Mouse (Mus musculus) midbrain, embryonic 11.5 days (tissue): Measurements from ENCODE around the gene Dnaaf5. TPM values are rescaled to one million over a fixed set of nuclear protein-coding genes. Genes with fewer than 3 reads are reported as not detected.

Experiments used
- ATAC-seq: fragments of 200-750 bp; cut with Nextera tagmentation; 2 replicates; pipeline ENCODE4 v1.8.0; 2017; ENCODE audit warnings: moderate TSS enrichment, moderate library complexity; ENCODE audit not compliant: low FRiP score
- DNase-seq: peaks from one replicate; pipeline ENCODE4 v3.0.0; 2015; ENCODE audit warnings: low spot score; ENCODE audit errors: missing footprints
- H3K27ac ChIP-seq: fragments of 300-500 bp; sonication (generic); 2 replicates; pipeline ENCODE4 v1.5.1; 2014; ENCODE audit warnings: low read depth, low read length
- H3K27me3 ChIP-seq: fragments of 300-500 bp; sonication (generic); 2 replicates; pipeline ENCODE4 v1.6.1; 2014; ENCODE audit warnings: mild to moderate bottlenecking, low read length, moderate library complexity, mixed read lengths; ENCODE audit not compliant: control insufficient read depth, insufficient read depth
- H3K36me3 ChIP-seq: fragments of 300-500 bp; sonication (generic); 2 replicates; pipeline ENCODE4 v1.6.1; 2014; ENCODE audit warnings: mild to moderate bottlenecking, low read length, moderate library complexity, mixed read lengths; ENCODE audit not compliant: control insufficient read depth, insufficient read depth
- H3K4me1 ChIP-seq: fragments of 300-500 bp; sonication (generic); 2 replicates; pipeline ENCODE4 v1.6.1; 2014; ENCODE audit warnings: low read length; ENCODE audit not compliant: control insufficient read depth, insufficient read depth
- H3K4me2 ChIP-seq: fragments of 300-500 bp; sonication (generic); 2 replicates; pipeline ENCODE4 v1.6.1; 2014; ENCODE audit warnings: mild to moderate bottlenecking, moderate library complexity
- H3K4me3 ChIP-seq: fragments of 300-500 bp; sonication (generic); 2 replicates; pipeline ENCODE4 v1.5.1; 2014; ENCODE audit warnings: low read depth, low read length
- H3K9ac ChIP-seq: fragments of 300-500 bp; sonication (generic); 2 replicates; pipeline ENCODE4 v1.6.1; 2014; ENCODE audit warnings: low read length
- H3K9me3 ChIP-seq: fragments of 300-500 bp; sonication (generic); 2 replicates; pipeline ENCODE4 v1.6.1; 2016; ENCODE audit warnings: low read length; ENCODE audit not compliant: control insufficient read depth
- WGBS: fragments of 180-500 bp; shearing (Covaris S2); extraction: QIAGEN DNeasy Blood & Tissue Kit; methylation state at CpG from one replicate; pipeline ENCODE4 v1.1.7; 2014; 5-methylcytosine and 5-hydroxymethylcytosine counted together
- polyA plus RNA-seq: library from polyadenylated mRNA; unstranded; fragments of >200 nt; fragmentation: Nextera tagmentation; extraction: Ambion mirVana; gene quantifications from 2 replicates; pipeline ENCODE4 v1.2.1, GENCODE M21; 2014

The Dnaaf5 gene
- polyA plus RNA-seq, 1 experiment from 2014 or later: 5.2 TPM

- no peaks in the 10 kb centered on the region for H3K9me3 ChIP-seq
- no peak overlapping the region for H3K27ac ChIP-seq
- no peak overlapping the region for H3K4me3 ChIP-seq
- WGBS: 86% methylated on average over 6 of the region's 6 CpGs
- H3K9ac ChIP-seq: no peak overlapping the region
- ATAC-seq (no peak), DNase-seq (no peak)
- no peaks in the 10 kb centered on the region for H3K27me3 ChIP-seq
- H3K4me2 ChIP-seq: no peak overlapping the region
- no peaks in the 10 kb centered on the region for H3K4me1 ChIP-seq
- H3K36me3 ChIP-seq: no peaks in the 10 kb centered on the region
Observed at GRCm38 (mm10) chr5:139137176-139137575, 12.8 kb upstream of the Dnaaf5 start.

GRCm38 (mm10) chr5:139138261-139138925 lies 11.6 kb upstream of the Dnaaf5 start:
- ATAC-seq (no peak), DNase-seq (no peak)
- Histone ChIP-seq H3K36me3 (no peaks in the 10 kb centered on the region), H3K27ac (no peak overlapping the region), H3K27me3 (no peaks in the 10 kb centered on the region), H3K4me3 (no peak overlapping the region), H3K4me2 (no peak overlapping the region), H3K9me3 (no peaks in the 10 kb centered on the region), H3K9ac (no peak overlapping the region), H3K4me1 (no peaks in the 10 kb centered on the region)
- 80% methylated on average over 12 of the region's 12 CpGs for WGBS

GRCm38 (mm10) chr5:139138926-139139472 lies 11.0 kb upstream of the Dnaaf5 start:
- Histone ChIP-seq H3K4me1 (no peaks in the 10 kb centered on the region), H3K27ac (no peak overlapping the region), H3K4me2 (no peak overlapping the region), H3K4me3 (no peak overlapping the region), H3K9me3 (no peaks in the 10 kb centered on the region), H3K36me3 (no peaks in the 10 kb centered on the region), H3K9ac (no peak overlapping the region), H3K27me3 (no peaks in the 10 kb centered on the region)
- ATAC-seq (no peak), DNase-seq (no peak)
- 89% methylated on average over 8 of the region's 8 CpGs for WGBS

- Histone ChIP-seq H3K27me3 (no peaks in the 10 kb centered on the region), H3K27ac (no peak overlapping the region), H3K4me3 (no peak overlapping the region), H3K36me3 (no peaks in the 10 kb centered on the region), H3K4me1 (no peaks in the 10 kb centered on the region), H3K9me3 (no peaks in the 10 kb centered on the region), H3K4me2 (no peak overlapping the region), H3K9ac (no peak overlapping the region)
- no peak for DNase-seq
- WGBS: 85% methylated on average over 9 of the region's 9 CpGs
- ATAC-seq: no peak
Observed at GRCm38 (mm10) chr5:139140589-139140988, 9.4 kb upstream of the Dnaaf5 start.

- DNase-seq (no peak), ATAC-seq (no peak)
- H3K9me3 ChIP-seq: no peaks in the 10 kb centered on the region
- H3K4me2 ChIP-seq: no peak overlapping the region
- 84% methylated on average over 5 of the region's 5 CpGs for WGBS
- H3K27ac ChIP-seq: no peak overlapping the region
- H3K36me3 ChIP-seq: no peaks in the 10 kb centered on the region
- H3K9ac ChIP-seq: no peak overlapping the region
- no peaks in the 10 kb centered on the region for H3K4me1 ChIP-seq
- H3K4me3 ChIP-seq: no peak overlapping the region
- H3K27me3 ChIP-seq: no peaks in the 10 kb centered on the region
Observed at GRCm38 (mm10) chr5:139141326-139141725, 8.7 kb upstream of the Dnaaf5 start.

- no peak for ATAC-seq
- no peak for DNase-seq
- WGBS: 83% methylated on average over 3 of the region's 3 CpGs
Observed at GRCm38 (mm10) chr5:139143890-139144289, 6.1 kb upstream of the Dnaaf5 start.

GRCm38 (mm10) chr5:139145726-139146125 lies 4.3 kb upstream of the Dnaaf5 start:
- Histone ChIP-seq H3K9ac (no peak overlapping the region), H3K27ac (no peak overlapping the region), H3K4me1 (peaks cover 5% of the 10 kb centered on the region), H3K4me2 (no peak overlapping the region), H3K4me3 (no peak overlapping the region), H3K36me3 (no peaks in the 10 kb centered on the region), H3K27me3 (no peaks in the 10 kb centered on the region), H3K9me3 (no peaks in the 10 kb centered on the region)
- no peak for ATAC-seq
- WGBS: 89% methylated on average over 4 of the region's 4 CpGs
- no peak for DNase-seq

More at GRCm38 (mm10) chr5:139143890-139144289, 6.1 kb upstream of the Dnaaf5 start:
- Histone ChIP-seq H3K9ac (no peak overlapping the region), H3K27me3 (no peaks in the 10 kb centered on the region), H3K4me2 (no peak overlapping the region), H3K4me3 (no peak overlapping the region), H3K27ac (no peak overlapping the region), H3K9me3 (no peaks in the 10 kb centered on the region), H3K36me3 (no peaks in the 10 kb centered on the region), H3K4me1 (peaks cover under 1% of the 10 kb centered on the region; the same call in 1 of the 2 replicates)

- H3K27me3 ChIP-seq: no peaks in the 10 kb centered on the region
- no peak overlapping the region for H3K4me3 ChIP-seq
- peaks cover 12% of the 10 kb centered on the region for H3K4me1 ChIP-seq
- DNase-seq (no peak), ATAC-seq (no peak)
- no peak overlapping the region for H3K9ac ChIP-seq
- no peaks in the 10 kb centered on the region for H3K36me3 ChIP-seq
- H3K27ac ChIP-seq: no peak overlapping the region
- 92% methylated on average over 11 of the region's 11 CpGs for WGBS
- no peaks in the 10 kb centered on the region for H3K9me3 ChIP-seq
- no peak overlapping the region for H3K4me2 ChIP-seq
Observed at GRCm38 (mm10) chr5:139146476-139147075, 3.4 kb upstream of the Dnaaf5 start.
